Mouse (Mus musculus): ENCODE measurements around the gene Nckipsd.

Nckipsd gene

DNA sequence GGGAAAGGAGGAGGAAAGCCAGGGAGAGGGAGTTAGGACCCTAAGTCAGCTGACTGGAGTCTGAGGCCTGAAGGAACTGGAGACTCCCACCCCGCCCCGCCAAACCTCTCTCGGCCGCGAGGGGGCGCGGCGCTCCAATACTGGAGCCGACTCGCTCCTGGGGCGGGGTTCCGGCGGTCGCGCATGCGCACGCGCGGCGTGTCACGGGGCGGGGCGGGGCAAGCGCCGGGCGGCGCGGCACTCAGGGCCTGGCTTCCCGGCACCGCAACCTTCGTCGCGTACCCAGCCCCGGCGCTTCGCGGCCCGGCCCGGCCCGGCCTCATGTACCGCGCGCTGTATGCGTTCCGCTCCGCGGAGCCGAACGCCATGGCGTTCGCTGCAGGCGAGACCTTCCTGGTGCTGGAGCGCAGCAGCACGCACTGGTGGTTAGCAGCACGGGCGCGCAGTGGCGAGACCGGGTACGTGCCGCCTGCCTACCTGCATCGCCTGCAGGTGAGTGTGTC is at the start of gene Nckipsd:
TSS of gene Nckipsd (plus strand) at position 206 of the 503 bp plus-strand sequence.
- peak; percentile 80 to 91 for DNase-seq (ENCODE audit: low spot score in 2 of 2)

DNA sequence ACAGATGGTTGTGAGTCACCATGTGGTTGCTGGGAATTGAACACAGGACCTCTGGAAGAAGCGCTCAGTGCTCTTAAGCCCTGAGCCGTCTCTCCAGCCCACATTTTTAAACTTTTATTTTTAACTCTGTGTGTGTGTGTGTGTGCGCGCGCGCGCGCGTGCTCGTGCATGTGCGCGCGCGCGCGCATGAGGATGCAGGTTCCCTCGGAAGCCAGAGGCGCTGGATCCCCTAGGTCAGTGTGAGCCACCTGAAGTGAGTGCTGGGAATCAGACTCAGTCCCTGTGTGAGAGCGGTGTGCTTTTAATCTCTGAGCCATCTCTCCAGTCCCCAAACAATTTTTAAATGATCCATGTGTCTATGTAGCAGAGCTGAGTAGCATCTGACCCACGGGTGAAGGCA is 49.0 kb upstream of the Nckipsd start:
- DNase-seq (ENCODE audit: low spot score in 2 of 2) = no peak

DNA sequence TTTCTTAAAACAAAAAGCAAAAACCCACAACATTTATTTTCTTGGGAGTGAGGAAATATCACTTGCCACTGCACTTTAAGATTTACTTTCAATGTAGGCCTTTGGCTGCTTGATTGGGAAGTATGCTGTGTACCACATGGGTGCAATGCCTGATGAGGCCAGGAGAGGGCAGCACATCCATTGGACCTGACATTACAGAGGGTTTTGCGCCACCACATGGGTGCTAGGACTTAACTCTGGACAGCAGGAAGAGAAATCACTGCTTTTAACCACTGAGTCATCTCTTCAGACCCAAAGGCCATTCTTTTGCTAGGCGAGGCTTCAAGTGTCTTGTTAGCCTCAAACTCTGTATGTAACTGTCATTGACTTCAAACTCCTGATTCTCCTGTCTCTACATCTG is 48.4 kb upstream of the Nckipsd start:
- no peak for DNase-seq (ENCODE audit: low spot score in 2 of 2)

DNA sequence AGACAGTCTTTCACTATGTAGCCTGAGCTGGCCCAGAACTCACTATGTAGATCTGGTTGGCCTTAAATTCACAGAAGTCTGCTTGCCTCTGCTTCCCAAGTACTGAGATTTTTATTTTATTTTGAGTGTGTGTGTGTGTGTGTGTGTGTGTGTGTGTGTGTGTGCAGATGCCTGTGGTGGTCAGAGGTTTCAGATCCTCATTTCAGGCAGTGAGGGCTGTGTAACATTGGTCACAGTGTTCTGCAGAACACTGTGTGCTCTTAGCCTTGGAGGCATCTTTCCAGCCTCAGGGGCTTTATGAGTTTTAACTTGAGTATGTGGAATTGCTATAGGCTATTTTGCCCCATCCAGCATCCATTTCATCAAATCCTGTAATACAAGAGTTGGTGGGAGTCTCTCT is 46.6 kb upstream of the Nckipsd start:
- no peak for DNase-seq (ENCODE audit: low spot score in 2 of 2)

DNA sequence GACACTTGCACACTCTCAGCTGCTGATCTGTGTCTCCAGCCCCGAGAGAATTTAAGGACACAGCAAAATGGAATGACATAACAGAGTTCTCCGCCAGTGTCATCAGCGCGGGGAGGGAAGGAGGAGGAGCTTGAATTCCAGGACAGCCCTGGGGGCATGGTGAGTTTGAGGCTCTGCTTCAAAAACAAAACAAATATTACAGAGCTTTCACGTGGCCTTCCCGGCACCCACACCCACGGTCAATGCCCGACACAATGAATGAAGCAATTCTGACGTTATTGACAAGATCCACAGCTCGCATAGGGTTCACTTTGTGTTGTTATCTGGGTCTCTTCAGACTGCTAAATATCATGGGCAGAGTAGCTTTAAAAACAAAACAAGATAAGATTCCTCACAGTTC is 43.2 kb upstream of the Nckipsd start:
- DNase-seq (ENCODE audit: low spot score in 2 of 2) = no peak

DNA sequence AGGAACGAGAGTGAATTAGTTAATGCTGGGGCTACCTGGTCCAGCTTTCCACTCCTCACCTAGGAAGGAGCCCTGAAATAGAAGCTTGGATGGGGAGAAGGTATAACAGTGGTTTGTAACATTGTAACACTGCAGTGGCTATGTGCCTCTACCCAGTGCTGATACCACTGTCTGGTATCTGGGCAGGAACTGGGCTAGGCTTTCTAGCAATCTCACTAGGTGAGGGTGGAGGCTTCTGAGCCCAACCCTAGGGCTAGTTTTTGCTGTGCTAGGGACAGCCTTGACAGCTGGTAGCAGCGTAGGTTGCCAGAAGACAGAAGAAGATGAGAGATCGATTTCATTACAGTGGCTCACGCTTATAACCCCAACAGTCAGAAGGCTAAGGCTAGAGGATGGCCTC is 31.6 kb upstream of the Nckipsd start:
- DNase-seq (ENCODE audit: low spot score in 2 of 2) = no peak

DNA sequence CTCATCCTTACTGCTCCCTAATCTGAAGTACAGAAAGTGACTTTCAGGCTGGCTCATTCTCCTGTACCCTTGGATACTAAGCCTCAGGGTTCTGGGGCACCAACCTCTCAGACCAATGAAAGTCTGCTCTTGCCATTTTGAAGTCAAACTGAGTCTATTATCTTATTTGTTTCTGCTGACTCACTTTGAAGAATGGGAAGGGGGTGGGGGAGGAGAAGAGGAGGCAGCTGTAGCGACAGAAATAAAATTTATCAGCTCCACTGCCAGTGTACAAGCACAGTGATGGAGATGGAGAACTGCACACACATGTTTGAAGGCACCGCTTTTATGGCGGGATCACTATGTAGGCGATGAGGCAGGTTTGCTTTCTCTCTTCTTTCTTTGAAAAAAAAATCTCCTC is 30.9 kb upstream of the Nckipsd start:
- DNase-seq (ENCODE audit: low spot score in 2 of 2) = no peak

DNA sequence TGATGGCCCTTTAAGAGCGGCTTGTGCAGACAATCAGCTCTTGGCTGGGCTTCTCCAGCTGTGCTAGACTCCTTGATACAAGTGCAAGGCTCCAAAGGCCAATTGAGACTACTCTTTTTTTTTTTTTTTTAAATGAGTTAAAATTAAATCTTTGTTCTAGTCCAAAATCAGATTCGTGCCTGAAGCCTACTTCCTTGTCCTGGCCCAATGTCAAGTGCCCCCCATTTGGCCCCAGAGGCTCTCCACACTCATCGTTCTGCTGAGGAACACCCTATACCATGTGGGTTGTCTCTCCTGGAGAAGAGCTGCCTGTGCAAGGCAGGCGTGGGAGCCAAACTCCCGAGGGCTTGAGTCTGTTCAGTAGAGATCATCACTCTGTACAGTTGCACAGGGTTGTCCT is 27.2 kb upstream of the Nckipsd start:
- DNase-seq (ENCODE audit: low spot score in 2 of 2) = no peak

DNA sequence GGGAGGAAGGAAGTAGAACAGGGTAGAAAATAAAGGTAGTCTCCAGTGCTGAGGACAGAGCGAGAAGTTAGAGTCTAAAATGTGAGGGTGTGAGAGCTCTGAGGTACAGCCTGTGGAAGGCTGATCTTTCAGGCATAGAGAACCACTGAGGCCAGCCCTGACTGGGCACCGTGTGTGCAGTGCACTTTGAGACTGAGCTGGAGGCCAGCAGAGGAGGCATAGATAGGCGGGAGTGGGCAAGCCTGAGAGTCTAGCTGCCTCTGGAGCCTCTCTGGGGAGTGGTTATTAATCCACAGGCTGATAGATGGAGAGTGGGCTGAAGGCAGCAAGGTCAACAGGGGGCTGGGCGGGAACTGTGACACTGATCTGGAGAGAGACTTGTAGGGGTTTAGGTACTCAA is 26.3 kb upstream of the Nckipsd start:
- no peak for DNase-seq (ENCODE audit: low spot score in 2 of 2)

DNA sequence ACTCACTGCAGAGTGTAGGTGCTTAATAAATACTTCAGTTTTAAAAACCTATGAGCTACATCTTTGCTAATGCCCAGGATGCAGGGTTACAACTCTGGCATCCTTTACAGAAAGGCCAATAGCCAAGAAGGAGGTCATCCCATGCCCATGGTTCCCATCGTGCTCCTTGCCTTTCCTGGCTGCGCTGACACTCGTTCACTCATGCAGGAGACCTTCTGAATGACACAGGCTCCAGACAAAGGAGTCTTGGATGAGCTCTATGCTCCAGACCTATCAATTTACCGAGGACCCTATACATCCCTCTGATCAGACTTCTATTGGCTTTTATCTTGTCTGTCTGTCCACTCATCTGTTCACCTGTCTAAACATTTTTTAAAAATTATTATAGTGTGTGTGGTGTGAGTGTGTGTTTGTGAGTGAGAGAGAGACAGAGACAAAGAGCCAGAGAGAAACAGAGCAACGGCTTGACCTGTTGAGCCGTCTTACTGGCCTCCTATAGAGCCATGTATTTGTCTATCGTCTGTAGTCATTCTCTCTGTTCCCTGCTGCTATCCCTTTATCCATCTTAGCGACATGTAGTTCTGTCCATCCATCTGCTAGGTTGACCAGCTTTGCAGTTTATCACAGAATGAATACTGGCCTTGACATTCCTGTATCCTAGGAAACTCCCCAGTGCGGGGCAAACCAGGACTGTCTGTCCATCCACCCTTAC is 25.2 kb upstream of the Nckipsd start:
- DNase-seq (ENCODE audit: low spot score in 2 of 2) = no peak

DNA sequence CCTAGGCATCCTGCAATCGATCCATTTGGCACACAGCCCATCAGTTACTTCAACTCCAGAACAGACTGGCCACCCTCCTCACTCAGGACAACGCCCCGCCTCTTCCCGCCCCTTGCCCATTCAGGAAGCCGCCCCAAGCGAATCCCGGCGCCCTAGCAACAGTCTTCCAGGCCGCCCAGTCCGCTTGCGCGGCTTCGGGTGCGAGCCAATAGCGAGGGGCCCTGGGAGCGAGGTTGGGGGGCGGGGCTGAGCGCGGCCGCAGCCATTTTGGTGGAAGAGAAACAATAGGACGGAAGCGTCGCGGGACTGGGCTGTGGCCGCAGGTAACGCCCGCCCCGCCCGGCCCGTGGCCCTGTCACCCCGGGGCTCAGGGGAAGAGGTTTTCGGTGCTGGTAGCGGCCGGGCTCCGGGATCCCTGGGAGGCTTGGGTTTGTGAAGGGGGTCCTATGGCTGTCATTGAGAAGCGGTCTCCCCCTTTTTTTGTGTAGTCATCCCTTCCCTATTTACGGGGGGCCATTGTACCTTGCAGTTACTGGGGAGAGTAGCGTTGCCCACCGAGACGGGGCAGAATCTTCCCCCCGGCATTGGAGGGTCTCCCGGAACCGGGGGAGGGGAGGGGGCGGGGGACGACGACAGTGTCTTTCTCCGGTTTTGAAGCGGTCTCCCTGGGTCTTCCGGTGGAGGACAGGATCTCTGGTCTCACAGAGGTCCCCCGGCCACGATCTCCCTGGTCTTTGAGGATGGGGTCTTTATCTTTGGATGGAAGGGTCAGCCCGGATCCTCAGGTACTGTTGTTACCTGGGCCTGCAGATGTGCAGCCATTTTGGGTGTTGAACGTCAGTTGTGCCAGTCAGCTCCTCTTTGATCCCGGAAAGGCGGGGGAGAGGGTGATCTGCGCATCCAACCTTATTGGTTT is 24.4 kb upstream of the Nckipsd start, which contains the start of gene Ip6k2:
TSS of gene Ip6k2 (plus strand) at position 249 of the 916 bp plus-strand sequence.
- peak; percentile 89 to 96 for DNase-seq (ENCODE audit: low spot score in 2 of 2)

DNA sequence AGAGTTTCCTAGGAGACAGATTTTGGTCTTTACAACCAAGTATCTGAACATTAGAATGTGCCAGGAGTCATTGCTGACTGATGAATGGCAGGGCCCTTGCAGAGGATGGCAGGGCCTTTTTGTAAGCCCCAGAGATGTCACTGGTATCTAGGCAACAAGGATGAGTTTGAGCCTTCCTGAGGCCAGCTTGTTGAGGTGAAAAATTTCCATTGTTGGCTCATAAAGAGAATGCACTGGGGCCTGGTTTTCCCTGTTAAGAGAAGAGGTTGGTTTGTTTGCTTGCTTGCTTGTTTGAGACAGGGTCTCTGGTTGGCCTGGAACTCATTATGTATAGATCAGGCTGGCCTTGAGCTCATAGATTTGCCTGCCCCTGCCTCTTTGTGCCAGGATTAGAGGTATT is 22.8 kb upstream of the Nckipsd start:
- DNase-seq (ENCODE audit: low spot score in 2 of 2) = no peak

DNA sequence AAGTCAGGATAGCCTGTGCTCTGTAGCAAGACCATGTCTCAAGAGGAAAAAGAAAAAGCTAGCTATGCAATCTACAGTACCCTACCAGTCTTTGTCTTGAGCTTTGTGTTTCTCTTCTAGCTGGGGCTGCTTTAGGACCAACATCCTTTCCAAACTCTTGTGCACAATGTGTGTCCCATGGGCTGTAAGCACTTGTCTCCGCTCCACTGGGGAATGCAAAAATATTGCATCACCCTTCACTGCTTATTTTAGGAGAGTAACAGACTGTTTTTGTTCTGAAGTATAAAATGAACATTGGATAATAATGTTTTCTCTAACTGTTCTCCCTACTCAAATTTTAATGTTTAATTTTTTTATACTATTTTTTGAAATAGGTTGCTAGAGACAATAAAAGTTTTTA is 21.7 kb upstream of the Nckipsd start:
- DNase-seq (ENCODE audit: low spot score in 2 of 2) = no peak

DNA sequence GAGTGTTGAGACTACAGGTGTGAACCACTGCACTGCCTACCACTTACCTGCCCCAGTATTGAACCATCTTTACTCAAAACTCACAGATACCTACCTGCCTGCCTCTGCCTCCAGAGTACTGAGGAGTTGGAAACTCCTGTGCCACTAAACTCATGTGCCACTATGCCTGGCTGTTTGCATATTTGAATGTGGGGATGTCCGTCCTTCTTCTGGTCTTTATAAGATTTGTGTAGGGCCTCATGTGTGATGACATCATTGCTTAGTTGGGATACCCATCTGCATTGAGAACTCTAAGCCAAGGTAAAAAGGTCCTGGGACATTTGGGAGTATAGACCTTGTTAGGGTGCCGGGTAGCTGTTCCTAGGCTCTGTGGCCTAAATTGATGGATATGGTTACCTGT is 21.1 kb upstream of the Nckipsd start:
- DNase-seq (ENCODE audit: low spot score in 2 of 2) = no peak

DNA sequence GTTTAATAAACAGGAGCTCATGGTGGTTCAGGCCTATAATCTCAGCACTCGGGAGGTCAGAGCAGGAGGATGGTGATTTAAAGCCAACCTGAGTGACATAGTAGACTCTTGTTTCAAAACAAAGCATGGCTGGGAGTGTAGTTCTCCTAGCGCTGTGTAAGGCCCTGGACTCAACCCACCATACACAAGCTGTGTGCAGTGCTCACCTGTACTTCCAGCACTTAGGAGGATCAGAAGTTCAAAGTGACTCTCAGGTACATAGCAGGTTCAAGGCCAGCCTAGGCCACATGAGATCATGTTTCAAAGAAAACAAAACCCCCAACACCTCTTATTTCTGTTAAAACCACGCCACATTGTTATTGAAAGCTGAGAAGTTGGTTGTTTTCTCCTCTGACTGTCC is 19.5 kb upstream of the Nckipsd start:
- DNase-seq (ENCODE audit: low spot score in 2 of 2) = no peak

DNA sequence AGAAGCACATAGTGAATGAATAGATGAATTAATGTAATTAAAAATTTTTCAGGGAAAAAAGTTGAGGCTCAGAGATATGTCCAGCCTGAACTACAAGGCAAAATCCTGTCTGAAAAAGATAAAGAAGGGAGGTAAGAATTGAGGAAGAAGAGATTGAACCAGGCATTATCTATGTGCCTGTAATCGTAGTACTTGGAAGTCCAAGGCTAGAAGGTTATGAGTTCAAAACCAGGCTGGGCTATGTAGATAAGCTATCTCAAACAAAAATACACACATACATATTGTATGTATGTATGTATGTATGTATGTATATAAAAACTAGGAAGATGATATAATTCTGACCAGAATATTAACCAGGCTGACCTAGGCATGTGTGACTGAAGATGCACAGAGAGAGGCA is 15.9 kb upstream of the Nckipsd start:
- no peak for DNase-seq (ENCODE audit: low spot score in 2 of 2)

DNA sequence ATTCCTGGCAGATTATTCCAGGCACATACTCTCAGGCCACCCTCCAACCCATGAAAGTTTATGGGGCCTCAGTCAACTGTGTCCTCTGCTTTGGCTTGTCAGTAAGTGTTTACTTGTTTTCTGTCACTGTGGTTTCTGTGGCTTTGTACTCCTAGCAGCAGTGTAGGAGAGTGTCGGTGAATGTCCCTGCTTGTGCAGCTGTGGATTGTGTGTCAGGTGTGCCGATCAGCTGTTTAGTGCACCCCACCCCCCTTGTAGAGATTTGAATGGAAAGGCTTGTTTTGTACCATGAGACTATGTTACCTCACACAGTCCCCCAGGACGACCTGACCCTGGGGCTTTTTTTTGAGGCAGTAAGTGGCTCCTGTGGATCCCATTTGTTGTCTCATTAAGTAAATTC is 15.4 kb upstream of the Nckipsd start:
- no peak for DNase-seq (ENCODE audit: low spot score in 2 of 2)

DNA sequence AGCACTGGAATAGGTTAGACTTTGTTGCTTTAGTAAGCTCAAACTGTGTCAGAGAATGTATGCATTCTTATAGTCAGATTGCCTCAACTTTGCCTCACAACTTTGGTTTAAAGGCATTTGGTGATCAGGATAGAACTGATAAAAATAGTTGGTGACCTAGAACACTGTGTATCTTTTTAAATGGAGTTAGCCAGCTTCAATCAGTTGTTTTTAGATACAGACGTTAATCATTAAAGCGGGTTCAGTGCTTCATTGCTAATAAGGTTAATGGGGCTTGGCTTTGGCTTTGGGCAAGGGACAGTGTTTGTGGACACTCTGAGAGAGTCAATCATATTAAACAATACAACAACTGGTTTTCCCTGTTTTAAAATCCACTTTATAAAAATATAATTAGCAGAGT is 12.9 kb upstream of the Nckipsd start:
- no peak for DNase-seq (ENCODE audit: low spot score in 2 of 2)

DNA sequence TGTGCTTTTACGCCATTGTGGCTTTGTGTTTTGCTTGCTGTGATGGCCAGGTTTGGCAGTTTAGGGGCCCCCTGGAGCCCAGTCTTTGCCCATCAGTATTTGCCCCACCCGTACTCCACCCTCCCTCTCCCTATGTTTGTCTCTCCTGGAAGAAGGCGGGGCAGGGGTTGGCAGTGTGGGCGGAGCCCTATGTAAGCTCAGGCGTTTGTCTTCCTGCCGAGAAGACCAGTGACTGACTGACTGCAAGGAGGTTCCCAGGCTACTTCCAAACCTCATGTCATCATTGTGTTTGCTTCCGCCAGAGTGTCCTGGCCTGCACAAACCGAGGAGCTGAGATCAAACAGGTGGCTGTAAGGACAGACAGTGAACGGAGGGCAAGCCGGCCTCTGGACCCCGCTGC is 12.4 kb upstream of the Nckipsd start:
- no peak for DNase-seq (ENCODE audit: low spot score in 2 of 2)

DNA sequence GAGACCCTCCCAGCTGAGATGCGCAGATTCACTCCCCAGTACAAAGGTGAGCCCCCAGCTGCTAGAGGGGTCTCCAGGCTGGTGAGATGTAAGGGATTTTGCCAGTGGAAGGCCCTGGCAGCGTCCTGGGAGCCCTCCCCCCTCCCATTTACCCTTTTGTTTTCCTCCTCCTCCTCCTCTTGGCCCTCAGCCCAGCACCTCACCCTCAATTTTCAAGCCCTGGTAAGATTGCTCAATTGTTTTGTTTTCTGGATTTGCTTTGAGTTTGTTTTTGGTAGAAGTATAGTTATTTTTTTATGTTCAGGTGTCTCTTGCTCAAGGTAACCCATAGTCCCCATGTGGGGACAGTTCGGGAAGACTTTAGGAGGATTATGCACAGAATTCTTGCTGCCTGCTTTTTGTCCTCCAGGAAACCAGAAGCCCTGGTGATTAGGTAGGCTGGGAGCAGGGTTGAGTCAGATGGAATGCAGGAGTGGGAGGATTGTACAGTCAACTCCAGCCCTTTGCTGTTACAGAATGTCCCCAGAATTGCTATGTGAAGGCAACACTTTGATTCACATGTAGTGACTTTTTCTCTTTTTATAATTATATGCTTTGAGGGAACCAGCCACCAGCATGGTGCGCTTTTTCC is 11.7 kb upstream of the Nckipsd start:
- DNase-seq (ENCODE audit: low spot score in 2 of 2) = peak in 1 of 2 experiments; percentile 49

DNA sequence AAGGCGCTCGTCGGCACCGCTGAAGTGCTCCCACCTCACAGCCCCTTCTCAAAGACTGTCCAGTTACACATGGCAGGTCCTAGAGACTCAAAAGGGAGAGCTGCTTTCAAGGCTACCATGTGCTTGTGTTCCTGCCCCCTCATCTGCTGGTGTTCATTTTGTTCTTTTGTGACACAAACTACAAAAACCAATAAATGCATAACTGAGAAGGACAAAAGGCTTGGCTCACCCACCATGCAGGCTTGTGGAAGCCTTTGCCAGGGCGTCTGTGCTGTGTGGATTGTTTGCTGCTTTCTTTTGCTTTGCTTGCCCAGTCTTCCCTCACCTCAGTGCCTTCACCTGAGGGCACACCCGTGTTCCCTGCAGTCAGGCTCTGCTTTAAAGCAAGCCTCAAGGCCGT is 10.7 kb upstream of the Nckipsd start:
- no peak for DNase-seq (ENCODE audit: low spot score in 2 of 2)

DNA sequence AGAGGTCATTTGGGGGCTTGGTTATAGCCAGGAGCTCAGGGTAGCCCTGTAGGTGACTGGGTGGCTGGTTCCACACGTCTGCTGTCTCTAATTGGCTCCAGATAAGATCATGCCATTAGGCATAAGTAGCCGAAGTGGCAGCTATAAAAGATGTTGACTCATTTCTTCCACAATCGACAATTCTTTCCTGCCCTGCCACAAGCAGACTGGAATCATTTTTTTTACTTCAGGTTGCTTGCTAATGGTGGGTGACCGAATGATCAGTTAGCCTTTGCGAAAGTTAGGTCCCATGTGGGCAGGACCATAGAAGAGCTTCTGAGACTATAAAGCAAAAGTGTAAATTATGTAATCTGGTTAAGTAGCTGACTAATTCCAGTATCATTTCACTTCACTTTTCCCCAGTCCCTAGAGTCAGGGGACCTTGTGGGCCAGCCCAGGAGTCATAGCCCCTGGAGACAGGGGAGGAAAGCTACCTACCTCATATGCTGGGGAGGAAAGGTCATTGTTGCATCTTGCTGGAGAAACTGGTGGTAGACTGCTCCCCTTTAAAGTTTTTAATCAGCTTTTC is 9.6 kb upstream of the Nckipsd start:
- no peak for DNase-seq (ENCODE audit: low spot score in 2 of 2)
